Mouse (Mus musculus) neural tube, embryonic 12.5 days (tissue): Measurements from ENCODE around the gene Kif14. TPM values are rescaled to one million over a fixed set of nuclear protein-coding genes. Genes with fewer than 3 reads are reported as not detected.
"Not testable (repeated sequence)": the region's sequence is repeated elsewhere in the genome, so short reads cannot be mapped to it uniquely, and the experiment has no call there.

Source experiments
- ATAC-seq: fragments of 200-750 bp; cut with Nextera tagmentation; 2 replicates; pipeline ENCODE4 v1.8.0; 2017; ENCODE audit warnings: low read depth, mild to moderate bottlenecking, moderate TSS enrichment, moderate library complexity; ENCODE audit not compliant: low FRiP score
- H3K27ac ChIP-seq: fragments of 300-500 bp; sonication (generic); 2 replicates; pipeline ENCODE4 v1.5.1; 2016
- H3K27me3 ChIP-seq: fragments of 300-500 bp; sonication (generic); replicated peaks from 2 replicates; pipeline ENCODE4 v1.6.1; 2016; ENCODE audit warnings: mild to moderate bottlenecking
- H3K36me3 ChIP-seq: fragments of 300-500 bp; sonication (generic); 2 replicates; pipeline ENCODE4 v1.6.1; 2016; ENCODE audit warnings: mild to moderate bottlenecking
- H3K4me1 ChIP-seq: fragments of 300-500 bp; sonication (generic); 2 replicates; pipeline ENCODE4 v1.6.1; 2016
- H3K4me2 ChIP-seq: fragments of 300-500 bp; sonication (generic); replicated peaks from 2 replicates; pipeline ENCODE4 v1.6.1; 2016; ENCODE audit warnings: mild to moderate bottlenecking
- H3K4me3 ChIP-seq: fragments of 300-500 bp; sonication (generic); 2 replicates; pipeline ENCODE4 v1.5.1; 2016
- H3K9ac ChIP-seq: fragments of 300-500 bp; sonication (generic); 2 replicates; pipeline ENCODE4 v1.6.1; 2016; ENCODE audit warnings: mild to moderate bottlenecking
- H3K9me3 ChIP-seq: fragments of 300-500 bp; sonication (generic); 2 replicates; pipeline ENCODE4 v1.6.1; 2016; ENCODE audit warnings: mild to moderate bottlenecking
- WGBS: fragments of 180-500 bp; shearing (Covaris S2); methylation state at CpG from one replicate; pipeline ENCODE4 v1.1.7; 2016; 5-methylcytosine and 5-hydroxymethylcytosine counted together
- polyA plus RNA-seq: library from polyadenylated mRNA; unstranded; fragments of >200 nt; fragmentation: Nextera tagmentation; extraction: Ambion mirVana; gene quantifications from 2 replicates; pipeline ENCODE4 v1.2.1, GENCODE M21; 2016

Kif14 gene
- polyA plus RNA-seq, 1 experiment from 2014 or later, result 3.9 TPM

- H3K9me3 ChIP-seq, H3K9ac ChIP-seq, H3K4me1 ChIP-seq, H3K4me2 ChIP-seq, ATAC-seq, H3K27ac ChIP-seq, H3K4me3 ChIP-seq, H3K36me3 ChIP-seq, H3K27me3 ChIP-seq: not testable (repeated sequence)
- WGBS, result 86% methylated on average over 10 of the region's 10 CpGs
Measured at GRCm38 (mm10) chr1:136506255-136506654, 40.1 kb downstream of the Kif14 start.

GRCm38 (mm10) chr1:136512317-136512716 lies 46.2 kb downstream of the Kif14 start:
- H3K36me3 ChIP-seq, result peaks cover 11% of the 10 kb centered on the region
- no peak for ATAC-seq

GRCm38 (mm10) chr1:136513181-136513580 lies 47.0 kb downstream of the Kif14 start:
- Histone ChIP-seq H3K4me2 (no peak overlapping the region), H3K4me3 (no peak overlapping the region), H3K9me3 (no peaks in the 10 kb centered on the region), H3K27me3 (no peaks in the 10 kb centered on the region), H3K9ac (no peak overlapping the region), H3K27ac (no peak overlapping the region), H3K36me3 (peaks cover 11% of the 10 kb centered on the region), H3K4me1 (no peaks in the 10 kb centered on the region)
- WGBS, result 94% methylated on average over 11 of the region's 11 CpGs
- no peak for ATAC-seq

More at GRCm38 (mm10) chr1:136512317-136512716, 46.2 kb downstream of the Kif14 start:
- H3K27ac ChIP-seq, result no peak overlapping the region
- no peak overlapping the region for H3K4me2 ChIP-seq
- no peaks in the 10 kb centered on the region for H3K9me3 ChIP-seq
- no peak overlapping the region for H3K9ac ChIP-seq
- no peak overlapping the region for H3K4me3 ChIP-seq
- WGBS, result 31% methylated on average over 6 of the region's 6 CpGs
- H3K27me3 ChIP-seq, result no peaks in the 10 kb centered on the region
- H3K4me1 ChIP-seq, result no peaks in the 10 kb centered on the region

- Histone ChIP-seq H3K4me1 (peaks cover 8% of the 10 kb centered on the region; the same call in 1 of the 2 replicates), H3K27me3 (no peaks in the 10 kb centered on the region), H3K36me3 (peaks cover 22% of the 10 kb centered on the region), H3K9me3 (no peaks in the 10 kb centered on the region), H3K9ac (no peak overlapping the region), H3K4me3 (no peak overlapping the region), H3K27ac (no peak overlapping the region), H3K4me2 (0 out of 2 replicates have a peak overlapping the region, but pooled peaks have one; percentile 1)
- WGBS, result 51% methylated on average over 7 of the region's 7 CpGs
- no peak for ATAC-seq
Measured at GRCm38 (mm10) chr1:136518699-136519356, 52.7 kb downstream of the Kif14 start.

GRCm38 (mm10) chr1:136521363-136521937 lies 55.3 kb downstream of the Kif14 start:
- H3K4me3 ChIP-seq, result no peak overlapping the region
- H3K9me3 ChIP-seq, result no peaks in the 10 kb centered on the region
- no peak overlapping the region for H3K4me2 ChIP-seq
- H3K36me3 ChIP-seq, result peaks cover 16% of the 10 kb centered on the region
- H3K27ac ChIP-seq, result no peak overlapping the region
- H3K9ac ChIP-seq, result no peak overlapping the region
- no peaks in the 10 kb centered on the region for H3K27me3 ChIP-seq
- WGBS, result 81% methylated on average over 11 of the region's 11 CpGs
- H3K4me1 ChIP-seq, result peaks cover 8% of the 10 kb centered on the region; the same call in 1 of the 2 replicates
- ATAC-seq, result no peak

- H3K36me3 ChIP-seq, result peaks cover 17% of the 10 kb centered on the region
- no peaks in the 10 kb centered on the region for H3K4me1 ChIP-seq
- H3K27ac ChIP-seq, result no peak overlapping the region
- H3K9ac ChIP-seq, result no peak overlapping the region
- 31% methylated on average over 2 of the region's 2 CpGs for WGBS
- no peaks in the 10 kb centered on the region for H3K27me3 ChIP-seq
- ATAC-seq, result no peak; the same call in 1 of the 2 replicates
- no peak overlapping the region for H3K4me3 ChIP-seq
- no peak overlapping the region for H3K4me2 ChIP-seq
- no peaks in the 10 kb centered on the region for H3K9me3 ChIP-seq
Measured at GRCm38 (mm10) chr1:136524917-136525316, 58.8 kb downstream of the Kif14 start.

GRCm38 (mm10) chr1:136525818-136526217 lies 59.7 kb downstream of the Kif14 start:
- no peak for ATAC-seq
- H3K9me3 ChIP-seq, result no peaks in the 10 kb centered on the region
- WGBS, result 66% methylated on average over 6 of the region's 6 CpGs
- H3K27ac ChIP-seq, result no peak overlapping the region
- no peak overlapping the region for H3K9ac ChIP-seq
- H3K36me3 ChIP-seq, result peaks cover 19% of the 10 kb centered on the region
- H3K4me3 ChIP-seq, result no peak overlapping the region
- no peaks in the 10 kb centered on the region for H3K4me1 ChIP-seq
- no peak overlapping the region for H3K4me2 ChIP-seq
- H3K27me3 ChIP-seq, result no peaks in the 10 kb centered on the region

- Histone ChIP-seq H3K4me3 (no peak overlapping the region), H3K36me3 (peaks cover 19% of the 10 kb centered on the region), H3K27ac (no peak overlapping the region), H3K4me1 (no peaks in the 10 kb centered on the region), H3K27me3 (no peaks in the 10 kb centered on the region), H3K9ac (no peak overlapping the region), H3K9me3 (no peaks in the 10 kb centered on the region), H3K4me2 (no peak overlapping the region)
- ATAC-seq, result no peak
- 87% methylated on average over 16 of the region's 16 CpGs for WGBS
Measured at GRCm38 (mm10) chr1:136527163-136527562, 61.0 kb downstream of the Kif14 start.

GRCm38 (mm10) chr1:136532556-136532955 lies 66.4 kb downstream of the Kif14 start:
- no peak overlapping the region for H3K4me2 ChIP-seq
- H3K9ac ChIP-seq, result no peak overlapping the region
- H3K4me3 ChIP-seq, result no peak overlapping the region
- WGBS, result 93% methylated on average over 3 of the region's 3 CpGs
- H3K27ac ChIP-seq, result no peak overlapping the region
- H3K4me1 ChIP-seq, result no peaks in the 10 kb centered on the region
- no peaks in the 10 kb centered on the region; the same call in 1 of the 2 replicates for H3K9me3 ChIP-seq
- no peak for ATAC-seq
- H3K36me3 ChIP-seq, result peaks cover 5% of the 10 kb centered on the region; the same call in 1 of the 2 replicates
- H3K27me3 ChIP-seq, result no peaks in the 10 kb centered on the region

- Histone ChIP-seq H3K4me3 (no peak overlapping the region), H3K36me3 (no peaks in the 10 kb centered on the region), H3K4me1 (no peaks in the 10 kb centered on the region), H3K27me3 (no peaks in the 10 kb centered on the region), H3K27ac (no peak overlapping the region), H3K9me3 (peaks cover 4% of the 10 kb centered on the region; the same call in 1 of the 2 replicates), H3K9ac (no peak overlapping the region), H3K4me2 (no peak overlapping the region)
- 88% methylated on average over 6 of the region's 6 CpGs for WGBS
- ATAC-seq, result no peak
Measured at GRCm38 (mm10) chr1:136536947-136537346, 70.8 kb downstream of the Kif14 start.

- Histone ChIP-seq H3K36me3 (no peaks in the 10 kb centered on the region), H3K9ac (no peak overlapping the region), H3K4me1 (no peaks in the 10 kb centered on the region), H3K27me3 (no peaks in the 10 kb centered on the region), H3K4me2 (no peak overlapping the region), H3K4me3 (no peak overlapping the region), H3K27ac (no peak overlapping the region), H3K9me3 (peaks cover 4% of the 10 kb centered on the region; the same call in 1 of the 2 replicates)
- no peak for ATAC-seq
- WGBS, result 89% methylated on average over 4 of the region's 4 CpGs
Measured at GRCm38 (mm10) chr1:136538247-136538646, 72.1 kb downstream of the Kif14 start.

GRCm38 (mm10) chr1:136540407-136540895 lies 74.3 kb downstream of the Kif14 start:
- Histone ChIP-seq H3K36me3 (no peaks in the 10 kb centered on the region), H3K27ac (no peak overlapping the region), H3K27me3 (no peaks in the 10 kb centered on the region), H3K9ac (no peak overlapping the region), H3K4me3 (no peak overlapping the region), H3K9me3 (peaks cover 4% of the 10 kb centered on the region; the same call in 1 of the 2 replicates), H3K4me2 (no peak overlapping the region), H3K4me1 (no peaks in the 10 kb centered on the region)
- WGBS, result 54% methylated on average over 9 of the region's 9 CpGs
- ATAC-seq, result no peak
